Mouse (Mus musculus) spleen, embryonic (tissue): ENCODE measurements around the gene Il1rap.

Source experiments
- CTCF ChIA-PET: fragments of 350-600 bp; sonication (Branson Sonifier 250); formaldehyde crosslinking; loops from one replicate; lab custom pipeline; 2022; lab: Charles Lee

Gene Il1rap

GRCm38 (mm10) chr16:26581048-26581912, at the start of gene Il1rap:
Il1rap (plus strand) TSS chr16:26581704.
- CTCF ChIA-PET = interaction anchor here (0.6 to 0.7 kb wide), 3 partner anchors 10 to 622 kb away, joined by 5 to 8 read pairs (median 7); no protein-coding TSS in a partner anchor

DNA sequence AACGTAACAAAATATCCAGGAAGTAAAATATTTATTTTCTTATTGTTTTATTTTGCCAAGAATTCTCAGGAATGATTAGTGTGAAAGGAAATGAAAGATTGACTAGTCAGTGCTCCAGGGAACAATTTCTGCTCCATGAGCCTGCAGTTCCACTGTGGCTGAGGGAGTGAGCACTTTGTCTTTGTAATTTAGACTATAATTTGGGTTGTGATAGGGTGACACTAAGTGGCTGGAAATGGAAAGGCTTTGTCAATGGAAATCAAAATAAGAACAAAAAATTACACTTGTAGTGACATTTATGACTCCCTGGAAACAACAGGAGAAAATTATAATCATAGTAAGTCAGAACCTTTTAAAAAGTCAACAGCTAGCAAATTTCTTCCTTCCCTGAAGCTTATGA, 49.2 kb upstream of the Il1rap start:
- CTCF ChIA-PET = no interaction called here

- CTCF ChIA-PET = no interaction called here
Observed at GRCm38 (mm10) chr16:26546170-26546878, 35.2 kb upstream of the Il1rap start.

GRCm38 (mm10) chr16:26546879-26547206, 34.7 kb upstream of the Il1rap start:
- CTCF ChIA-PET = no interaction called here

- CTCF ChIA-PET = no interaction called here
Observed at GRCm38 (mm10) chr16:26549221-26549620, 32.3 kb upstream of the Il1rap start.

- CTCF ChIA-PET = no interaction called here
Observed at GRCm38 (mm10) chr16:26552234-26552633, 29.3 kb upstream of the Il1rap start.

- CTCF ChIA-PET = no interaction called here
Observed at GRCm38 (mm10) chr16:26558797-26559196, 22.7 kb upstream of the Il1rap start.

- CTCF ChIA-PET = no interaction called here
Observed at GRCm38 (mm10) chr16:26561743-26562142, 19.8 kb upstream of the Il1rap start.

DNA sequence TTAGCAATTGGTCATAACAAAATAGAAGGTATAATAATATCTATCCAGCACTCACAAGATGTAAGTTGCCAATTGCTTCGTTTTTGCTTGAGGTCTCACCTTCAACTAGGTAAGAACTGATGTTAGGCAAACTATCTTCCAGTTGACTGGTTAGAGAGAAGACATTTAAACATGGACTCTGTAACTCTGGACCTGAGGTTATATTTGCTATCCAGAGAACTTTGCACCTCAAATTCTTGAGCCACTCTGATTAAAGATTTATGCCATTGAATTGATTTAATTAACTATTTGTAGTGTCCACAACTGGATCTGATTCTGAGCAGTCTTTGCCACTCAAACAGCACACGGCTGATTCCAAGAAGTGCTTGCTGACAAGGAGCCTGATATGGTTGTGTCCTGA, 18.7 kb upstream of the Il1rap start:
- CTCF ChIA-PET = no interaction called here

DNA sequence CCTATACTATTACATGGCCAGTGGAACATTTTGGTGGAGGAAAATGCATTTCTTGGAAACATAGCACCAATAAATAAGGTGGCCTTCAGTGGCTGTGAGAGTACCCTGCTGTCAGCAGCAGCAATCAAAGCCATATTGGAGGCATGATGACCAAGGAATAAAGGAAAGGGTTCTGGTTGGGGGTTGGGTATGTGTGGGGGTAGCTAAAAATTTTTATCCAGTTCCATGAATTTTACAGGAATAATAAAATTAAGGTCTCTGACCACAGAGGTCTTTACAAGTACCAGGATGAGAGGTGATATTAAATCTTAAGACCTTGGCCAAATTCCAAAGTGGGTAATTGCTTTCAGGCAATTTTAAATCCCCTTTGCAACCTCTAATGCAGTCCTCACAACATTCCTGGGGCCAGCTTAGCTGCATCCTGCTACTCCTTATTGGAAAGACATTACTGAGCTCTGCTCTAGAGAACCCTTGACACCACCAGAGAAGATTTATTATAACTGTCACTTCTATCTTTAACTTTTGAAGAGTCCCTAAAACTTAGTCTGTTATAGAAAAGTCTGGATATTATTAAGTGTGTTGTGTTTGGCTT, 12.0 kb upstream of the Il1rap start:
- CTCF ChIA-PET = no interaction called here

- CTCF ChIA-PET = no interaction called here
Observed at GRCm38 (mm10) chr16:26571836-26572235, 9.7 kb upstream of the Il1rap start.

- CTCF ChIA-PET = no interaction called here
Observed at GRCm38 (mm10) chr16:26574173-26574572, 7.3 kb upstream of the Il1rap start.

DNA sequence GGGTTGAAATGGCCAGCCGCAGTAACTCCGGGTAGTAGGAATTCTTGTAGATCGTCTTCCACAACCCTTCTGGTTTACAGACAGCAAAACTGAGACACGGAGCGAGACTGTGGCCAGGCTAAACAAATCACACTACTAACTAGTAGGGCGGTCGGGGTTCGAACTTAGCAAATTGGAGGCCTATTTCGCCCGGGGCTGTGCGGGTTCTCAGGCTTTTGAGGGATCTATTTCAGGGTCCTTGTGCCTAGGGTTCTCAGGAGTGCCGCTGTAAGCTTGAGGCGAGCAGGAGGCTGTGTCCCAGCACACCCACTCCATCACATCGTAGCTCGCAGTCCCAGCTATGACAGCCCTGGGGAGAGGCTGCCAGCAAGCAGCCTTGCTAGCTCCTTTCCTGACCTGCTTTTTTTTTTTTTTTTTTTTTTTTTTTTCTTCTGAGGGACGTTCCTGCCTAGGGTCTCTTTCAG, 441 bp downstream of the Il1rap start:
- CTCF ChIA-PET = interaction anchor here (0.6 to 0.7 kb wide), 3 partner anchors 9 to 623 kb away, joined by 5 to 8 read pairs (median 7); no protein-coding TSS in a partner anchor

DNA sequence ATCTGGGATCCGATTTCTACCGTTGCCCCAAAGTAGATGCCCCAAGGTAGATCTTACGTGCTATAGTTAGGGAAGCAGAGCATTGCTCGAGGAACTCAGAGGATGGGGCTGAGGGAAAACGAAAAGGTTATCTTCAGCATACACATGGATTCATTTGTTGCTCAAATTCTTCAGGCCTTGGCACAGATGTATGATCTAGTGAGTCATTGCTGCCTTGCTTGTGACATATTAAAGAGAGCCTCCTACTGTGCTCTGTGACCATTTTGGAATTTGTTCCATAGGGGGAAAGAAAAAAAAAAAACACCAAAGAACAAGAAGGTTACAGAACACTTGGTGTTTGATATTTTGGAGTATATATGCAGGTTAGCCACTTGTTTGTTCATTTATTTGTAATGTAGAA, 4.3 kb downstream of the Il1rap start:
- CTCF ChIA-PET = no interaction called here

GRCm38 (mm10) chr16:26590897-26591570, 9.5 kb downstream of the Il1rap start:
- CTCF ChIA-PET = interaction anchor here (0.5 kb wide), 1 partner anchor 9 kb away, joined by 5 read pairs; no protein-coding TSS in a partner anchor

GRCm38 (mm10) chr16:26596440-26596839, 14.9 kb downstream of the Il1rap start:
- CTCF ChIA-PET = no interaction called here

DNA sequence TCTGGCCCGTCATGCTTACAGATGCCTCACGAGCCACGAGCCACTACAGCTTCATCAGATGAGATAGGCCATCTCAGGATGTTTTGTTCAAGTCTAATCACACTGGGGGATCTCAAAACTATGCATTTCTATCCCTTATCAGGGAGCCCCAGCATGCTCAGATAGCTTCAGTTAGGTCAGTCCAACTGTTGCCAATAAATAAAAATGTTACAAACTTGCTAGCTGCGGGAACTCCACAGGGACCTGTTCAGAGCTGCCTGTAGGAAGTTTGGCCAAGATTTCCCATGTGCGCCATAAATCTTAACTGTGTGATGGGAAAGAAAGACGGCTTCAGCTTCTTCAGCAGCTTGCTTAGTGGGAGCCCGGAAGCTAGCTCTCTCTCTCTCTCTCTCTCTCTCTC, 15.8 kb downstream of the Il1rap start:
- CTCF ChIA-PET = no interaction called here

DNA sequence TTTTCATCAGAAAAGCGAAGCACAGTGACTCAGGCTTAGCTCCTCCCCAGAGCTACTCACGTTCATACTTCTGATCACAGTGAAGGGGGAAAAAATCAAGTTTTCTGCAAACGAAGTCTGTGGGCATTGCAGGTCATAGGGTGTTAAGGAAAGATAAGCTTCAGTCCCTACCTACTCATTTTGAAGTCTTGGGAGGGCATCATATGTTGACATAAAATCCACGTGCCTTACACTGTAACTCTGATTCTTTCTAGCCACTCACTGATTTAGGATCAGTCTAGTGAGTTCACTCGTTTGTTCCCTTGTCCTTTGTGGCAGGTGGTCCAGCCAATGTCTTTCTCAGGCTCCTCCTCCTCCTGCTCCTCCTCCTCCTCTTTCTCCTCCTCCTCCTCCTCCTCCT, 17.1 kb downstream of the Il1rap start:
- CTCF ChIA-PET = no interaction called here

- CTCF ChIA-PET = no interaction called here
Observed at GRCm38 (mm10) chr16:26601482-26601881, 20.0 kb downstream of the Il1rap start.

- CTCF ChIA-PET = no interaction called here
Observed at GRCm38 (mm10) chr16:26604621-26605020, 23.1 kb downstream of the Il1rap start.

DNA sequence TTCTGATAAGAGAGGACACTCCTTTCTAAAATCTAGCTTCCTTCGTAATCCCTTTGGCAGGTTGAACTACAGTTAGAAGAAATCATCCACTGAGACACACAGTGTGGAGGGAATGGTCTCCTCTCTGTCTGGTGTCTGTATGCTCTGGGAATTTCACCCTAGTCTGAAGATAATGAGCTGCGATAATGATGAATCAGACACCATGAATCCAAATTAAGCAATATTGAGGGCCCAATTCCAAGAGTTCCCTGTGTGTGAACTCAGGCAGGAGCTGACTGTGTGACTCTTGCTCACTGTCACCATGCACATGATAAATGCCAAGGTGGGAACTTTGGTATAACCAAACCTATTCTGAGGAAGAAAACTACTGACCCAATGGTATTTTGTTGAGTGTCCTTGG, 26.5 kb downstream of the Il1rap start:
- CTCF ChIA-PET = no interaction called here

DNA sequence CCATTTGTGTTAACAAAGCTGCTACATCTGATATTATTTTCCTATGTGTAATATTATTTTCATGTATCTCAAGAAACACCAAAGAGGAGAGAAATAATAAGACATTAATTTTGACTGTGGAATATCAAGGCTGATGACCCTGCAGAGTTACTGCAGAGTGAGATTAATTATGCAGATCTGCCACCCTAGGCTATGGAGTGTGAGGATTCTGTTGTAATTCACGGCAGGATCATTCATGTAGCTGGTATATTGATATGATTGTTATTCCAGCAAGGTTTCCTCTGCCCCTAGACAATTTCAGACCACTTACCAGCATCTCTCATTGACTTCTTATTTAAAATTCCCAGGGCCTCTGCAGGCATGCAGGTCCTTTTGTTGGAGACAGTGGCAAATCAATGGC, 29.0 kb downstream of the Il1rap start:
- CTCF ChIA-PET = no interaction called here
